Mouse (Mus musculus): Measurements from ENCODE around the gene Carmil1. TPM values are rescaled to one million over a fixed set of nuclear protein-coding genes. Genes with fewer than 3 reads are reported as not detected.

Gene Carmil1
- polyA plus RNA-seq, 1 experiment: 0.01 TPM

- TF ChIP-seq GATA1 (IDR thresholded peaks at IDR 0.05; ENCODE audit: low read length): no peak
These were observed 85.2 kb downstream of the Carmil1 start for GRCm38 (mm10) chr13:24195371-24195770.

GRCm38 (mm10) chr13:24194018-24194417, 86.6 kb downstream of the Carmil1 start:
- no peak for TF ChIP-seq GATA1 (IDR thresholded peaks at IDR 0.05; ENCODE audit: low read length)

- TF ChIP-seq GATA1 (IDR thresholded peaks at IDR 0.05; ENCODE audit: low read length): no peak
These were observed 89.5 kb downstream of the Carmil1 start for GRCm38 (mm10) chr13:24190875-24191663.

GRCm38 (mm10) chr13:24187026-24187425, 93.6 kb downstream of the Carmil1 start:
- TF ChIP-seq GATA1 (IDR thresholded peaks at IDR 0.05; ENCODE audit: low read length): no peak

GRCm38 (mm10) chr13:24185641-24186040, 95.0 kb downstream of the Carmil1 start:
- TF ChIP-seq GATA1 (IDR thresholded peaks at IDR 0.05; ENCODE audit: low read length): no peak

- TF ChIP-seq GATA1 (IDR thresholded peaks at IDR 0.05; ENCODE audit: low read length): no peak
These were observed 97.7 kb downstream of the Carmil1 start for GRCm38 (mm10) chr13:24182878-24183277.

GRCm38 (mm10) chr13:24179538-24179937, 101.1 kb downstream of the Carmil1 start:
- TF ChIP-seq GATA1 (IDR thresholded peaks at IDR 0.05; ENCODE audit: low read length): no peak

- TF ChIP-seq GATA1 (IDR thresholded peaks at IDR 0.05; ENCODE audit: low read length): no peak
These were observed 103.0 kb downstream of the Carmil1 start for GRCm38 (mm10) chr13:24177600-24177999.

- no peak for TF ChIP-seq GATA1 (IDR thresholded peaks at IDR 0.05; ENCODE audit: low read length)
These were observed 103.8 kb downstream of the Carmil1 start for GRCm38 (mm10) chr13:24176835-24177234.

- no peak for TF ChIP-seq GATA1 (IDR thresholded peaks at IDR 0.05; ENCODE audit: low read length)
These were observed 110.9 kb downstream of the Carmil1 start for GRCm38 (mm10) chr13:24169658-24170057.

- no peak for TF ChIP-seq GATA1 (IDR thresholded peaks at IDR 0.05; ENCODE audit: low read length)
These were observed 117.2 kb downstream of the Carmil1 start for GRCm38 (mm10) chr13:24163368-24163767.

GRCm38 (mm10) chr13:24161105-24161504, 119.5 kb downstream of the Carmil1 start:
- no peak for TF ChIP-seq GATA1 (IDR thresholded peaks at IDR 0.05; ENCODE audit: low read length)

- no peak for TF ChIP-seq GATA1 (IDR thresholded peaks at IDR 0.05; ENCODE audit: low read length)
These were observed 120.6 kb downstream of the Carmil1 start for GRCm38 (mm10) chr13:24159972-24160371.

- peak; percentile 86 for TF ChIP-seq GATA1 (IDR thresholded peaks at IDR 0.05; ENCODE audit: low read length)
These were observed 121.2 kb downstream of the Carmil1 start for GRCm38 (mm10) chr13:24159190-24159965.

- TF ChIP-seq GATA1 (IDR thresholded peaks at IDR 0.05; ENCODE audit: low read length): no peak
These were observed 123.0 kb downstream of the Carmil1 start for GRCm38 (mm10) chr13:24157560-24158011.

- TF ChIP-seq GATA1 (IDR thresholded peaks at IDR 0.05; ENCODE audit: low read length): no peak
These were observed 125.4 kb downstream of the Carmil1 start for GRCm38 (mm10) chr13:24155190-24155589.
